Mouse (Mus musculus): ENCODE results near the gene Hyls1. TPM values are rescaled to one million over a fixed set of nuclear protein-coding genes. Genes with fewer than 3 reads are reported as not detected.

Hyls1 gene
- total RNA-seq, 2 experiments from 2014 or later, result 1.0 to 1.1 TPM

Other genes starting within 250 kb of the Hyls1 start
- 10 to 100 TPM; 13.5 to 16.7 TPM for gene Cdon, start 149.3 kb downstream of the Hyls1 start, total RNA-seq (2021)
- gene Gm1113, start 52.1 kb downstream of the Hyls1 start, total RNA-seq (2021), result not detected
- not detected for gene Ddx25, start 11.9 kb downstream of the Hyls1 start, total RNA-seq (2021)
- 1 to 10 TPM; 7.0 to 9.2 TPM for gene Pus3, start 11.8 kb downstream of the Hyls1 start, total RNA-seq (2021)
- not detected for gene Pate2, start 114 bp downstream of the Hyls1 start, total RNA-seq (2021)
- gene Pate4, start 41.5 kb upstream of the Hyls1 start, total RNA-seq (2021), result not detected
- not detected for gene Pate3, start 77.8 kb upstream of the Hyls1 start, total RNA-seq (2021)
- not detected for gene Pate1, start 117.0 kb upstream of the Hyls1 start, total RNA-seq (2021)
- not detected for gene Gm17677, start 170.7 kb upstream of the Hyls1 start, total RNA-seq (2021)
- not detected for gene Gm17727, start 207.7 kb upstream of the Hyls1 start, total RNA-seq (2021)
- not detected for gene Gm27235, start 219.7 kb upstream of the Hyls1 start, total RNA-seq (2021)
- gene D730048I06Rik, start 219.7 kb upstream of the Hyls1 start, total RNA-seq (2021), result not detected